Mouse (Mus musculus) midbrain, embryonic 10.5 days (tissue): ENCODE results near the gene Cdc42se1. TPM values are rescaled to one million over a fixed set of nuclear protein-coding genes. Genes with fewer than 3 reads are reported as not detected.
"Not testable (repeated sequence)": the region's sequence is repeated elsewhere in the genome, so short reads cannot be mapped to it uniquely, and the experiment has no call there.

Source experiments
- DNase-seq: peaks from one replicate; pipeline ENCODE4 v3.0.0-alpha.2; 2017; ENCODE audit warnings: low spot score
- H3K27ac ChIP-seq: fragments of 300-500 bp; sonication (generic); replicated peaks from 2 replicates; pipeline ENCODE4 v1.5.1; 2016; ENCODE audit warnings: mild to moderate bottlenecking
- H3K27me3 ChIP-seq: fragments of 300-500 bp; sonication (generic); 2 replicates; pipeline ENCODE4 v1.6.1; 2016; ENCODE audit warnings: low read depth, mild to moderate bottlenecking; ENCODE audit not compliant: poor library complexity, severe bottlenecking
- H3K36me3 ChIP-seq: fragments of 300-500 bp; sonication (generic); 2 replicates; pipeline ENCODE4 v1.6.1; 2016; ENCODE audit warnings: mild to moderate bottlenecking, moderate library complexity
- H3K4me1 ChIP-seq: fragments of 300-500 bp; sonication (generic); 2 replicates; pipeline ENCODE4 v1.6.1; 2016
- H3K4me3 ChIP-seq: fragments of 300-500 bp; sonication (generic); 2 replicates; pipeline ENCODE4 v1.5.1; 2016; ENCODE audit warnings: mild to moderate bottlenecking, moderate library complexity
- H3K9me3 ChIP-seq: fragments of 300-500 bp; sonication (generic); replicated peaks from 2 replicates; pipeline ENCODE4 v1.6.1; 2016; ENCODE audit warnings: mild to moderate bottlenecking
- WGBS: fragments of 180-500 bp; shearing (Covaris S2); methylation state at CpG from one replicate; pipeline ENCODE4 v1.1.7; 2016; 5-methylcytosine and 5-hydroxymethylcytosine counted together
- polyA plus RNA-seq: library from polyadenylated mRNA; unstranded; fragments of >200 nt; fragmentation: Nextera tagmentation; extraction: Ambion mirVana; gene quantifications from 2 replicates; pipeline ENCODE4 v1.2.1, GENCODE M21; 2016

The Cdc42se1 gene
- polyA plus RNA-seq, 1 experiment from 2014 or later = 92.5 TPM

GRCm38 (mm10) chr3:95208286-95208685 lies 20.2 kb upstream of the Cdc42se1 start:
- no peaks in the 10 kb centered on the region for H3K27me3 ChIP-seq
- H3K27ac ChIP-seq = no peak overlapping the region
- H3K4me1 ChIP-seq = no peaks in the 10 kb centered on the region
- WGBS = 89% methylated on average over 4 of the region's 4 CpGs
- no peak for DNase-seq
- H3K36me3 ChIP-seq = peaks cover 85% of the 10 kb centered on the region
- no peaks in the 10 kb centered on the region for H3K9me3 ChIP-seq
- no peak overlapping the region for H3K4me3 ChIP-seq

GRCm38 (mm10) chr3:95210585-95210984 lies 17.9 kb upstream of the Cdc42se1 start:
- WGBS = 87% methylated on average over 2 of the region's 2 CpGs

GRCm38 (mm10) chr3:95212889-95213608 lies 15.5 kb upstream of the Cdc42se1 start:
- Histone ChIP-seq H3K36me3 (peaks cover 67% of the 10 kb centered on the region), H3K4me1 (peaks cover 14% of the 10 kb centered on the region)
- WGBS = 88% methylated on average over 10 of the region's 10 CpGs
- H3K27me3 ChIP-seq, H3K27ac ChIP-seq, H3K4me3 ChIP-seq, H3K9me3 ChIP-seq, DNase-seq: not testable (repeated sequence)

More at GRCm38 (mm10) chr3:95210585-95210984, 17.9 kb upstream of the Cdc42se1 start:
- Histone ChIP-seq H3K9me3 (no peaks in the 10 kb centered on the region), H3K36me3 (peaks cover 83% of the 10 kb centered on the region), H3K4me1 (no peaks in the 10 kb centered on the region), H3K27me3 (no peaks in the 10 kb centered on the region), H3K27ac (no peak overlapping the region), H3K4me3 (no peak overlapping the region)
- DNase-seq = no peak

- peaks cover 65% of the 10 kb centered on the region for H3K36me3 ChIP-seq
- whole genome bisulfite sequencing = 93% methylated on average over 1 of the region's 1 CpGs
- H3K27ac ChIP-seq = no peak overlapping the region
- no peaks in the 10 kb centered on the region for H3K9me3 ChIP-seq
- H3K4me3 ChIP-seq = no peak overlapping the region
- no peaks in the 10 kb centered on the region for H3K27me3 ChIP-seq
- peaks cover 19% of the 10 kb centered on the region for H3K4me1 ChIP-seq
- DNase-seq = no peak
These were observed 14.9 kb upstream of the Cdc42se1 start for GRCm38 (mm10) chr3:95213609-95213975.

- Histone ChIP-seq H3K9me3 (no peaks in the 10 kb centered on the region), H3K4me1 (peaks cover 19% of the 10 kb centered on the region), H3K4me3 (peak overlapping the region; percentile 64), H3K36me3 (peaks cover 76% of the 10 kb centered on the region), H3K27ac (peak overlapping the region; percentile 97), H3K27me3 (no peaks in the 10 kb centered on the region)
- WGBS = 31% methylated on average over 4 of the region's 4 CpGs
- DNase-seq = no peak
These were observed 11.8 kb upstream of the Cdc42se1 start for GRCm38 (mm10) chr3:95216655-95217254.

GRCm38 (mm10) chr3:95217255-95218134 lies 11.0 kb upstream of the Cdc42se1 start, which contains the start of gene Gabpb2:
Gene Gabpb2, minus strand, starts transcription at chr3:95217916.
- Histone ChIP-seq H3K27me3 (no peaks in the 10 kb centered on the region), H3K36me3 (peaks cover 76% of the 10 kb centered on the region), H3K4me1 (peaks cover 19% of the 10 kb centered on the region), H3K9me3 (no peaks in the 10 kb centered on the region), H3K27ac (peak within 1 kb of the TSS; percentile 97), H3K4me3 (peak within 1 kb of the TSS; percentile 64)
- peak; percentile 94 for DNase-seq
- 0% methylated on average over 56 of the region's 56 CpGs for WGBS

- WGBS = 81% methylated on average over 6 of the region's 6 CpGs
- H3K4me1 ChIP-seq = peaks cover 19% of the 10 kb centered on the region
- H3K27ac ChIP-seq = peak overlapping the region; percentile 97
- H3K27me3 ChIP-seq = no peaks in the 10 kb centered on the region
- peak overlapping the region; percentile 64 for H3K4me3 ChIP-seq
- peaks cover 80% of the 10 kb centered on the region for H3K36me3 ChIP-seq
- no peaks in the 10 kb centered on the region for H3K9me3 ChIP-seq
- no peak for DNase-seq
These were observed 9.9 kb upstream of the Cdc42se1 start for GRCm38 (mm10) chr3:95218466-95219137.

GRCm38 (mm10) chr3:95223041-95223440 lies 5.5 kb upstream of the Cdc42se1 start:
- no peak for DNase-seq
- Histone ChIP-seq H3K36me3 (peaks cover 79% of the 10 kb centered on the region), H3K27ac (no peak overlapping the region), H3K27me3 (no peaks in the 10 kb centered on the region), H3K9me3 (no peaks in the 10 kb centered on the region), H3K4me3 (no peak overlapping the region), H3K4me1 (peaks cover 36% of the 10 kb centered on the region)
- WGBS = 93% methylated on average over 2 of the region's 2 CpGs

GRCm38 (mm10) chr3:95224295-95224694 lies 4.2 kb upstream of the Cdc42se1 start:
- peaks cover 38% of the 10 kb centered on the region for H3K4me1 ChIP-seq
- H3K9me3 ChIP-seq = no peaks in the 10 kb centered on the region
- peak; percentile 42 for DNase-seq
- peak overlapping the region; percentile 14; the same call in 1 of the 2 replicates for H3K4me3 ChIP-seq
- no peak overlapping the region for H3K27ac ChIP-seq
- WGBS = 25% methylated on average over 6 of the region's 6 CpGs
- peaks cover 68% of the 10 kb centered on the region for H3K36me3 ChIP-seq
- H3K27me3 ChIP-seq = no peaks in the 10 kb centered on the region

- Histone ChIP-seq H3K36me3 (peaks cover 52% of the 10 kb centered on the region), H3K4me1 (peaks cover 65% of the 10 kb centered on the region), H3K27me3 (no peaks in the 10 kb centered on the region), H3K9me3 (no peaks in the 10 kb centered on the region), H3K27ac (peak overlapping the region; percentile 98), H3K4me3 (peak overlapping the region; percentile 97)
- DNase-seq = no peak
- 46% methylated on average over 1 of the region's 1 CpGs for WGBS
These were observed 1.3 kb upstream of the Cdc42se1 start for GRCm38 (mm10) chr3:95227214-95227613.

GRCm38 (mm10) chr3:95228894-95229780 lies 605 bp downstream of the Cdc42se1 start:
- peak overlapping the region; percentile 97 for H3K4me3 ChIP-seq
- no peaks in the 10 kb centered on the region for H3K27me3 ChIP-seq
- H3K4me1 ChIP-seq = peaks cover 63% of the 10 kb centered on the region
- H3K36me3 ChIP-seq = peaks cover 52% of the 10 kb centered on the region
- no peaks in the 10 kb centered on the region for H3K9me3 ChIP-seq
- WGBS = under 1% methylated on average over 43 of the region's 43 CpGs
- peak overlapping the region; percentile 98 for H3K27ac ChIP-seq
- no peak for DNase-seq
